Mouse (Mus musculus): ENCODE results near the gene Nme7. TPM values are rescaled to one million over a fixed set of nuclear protein-coding genes. Genes with fewer than 3 reads are reported as not detected.

The Nme7 gene
- total and polyA plus RNA-seq, 3 experiments = 23.5 to 33.2 (median 25.3) TPM

DNA sequence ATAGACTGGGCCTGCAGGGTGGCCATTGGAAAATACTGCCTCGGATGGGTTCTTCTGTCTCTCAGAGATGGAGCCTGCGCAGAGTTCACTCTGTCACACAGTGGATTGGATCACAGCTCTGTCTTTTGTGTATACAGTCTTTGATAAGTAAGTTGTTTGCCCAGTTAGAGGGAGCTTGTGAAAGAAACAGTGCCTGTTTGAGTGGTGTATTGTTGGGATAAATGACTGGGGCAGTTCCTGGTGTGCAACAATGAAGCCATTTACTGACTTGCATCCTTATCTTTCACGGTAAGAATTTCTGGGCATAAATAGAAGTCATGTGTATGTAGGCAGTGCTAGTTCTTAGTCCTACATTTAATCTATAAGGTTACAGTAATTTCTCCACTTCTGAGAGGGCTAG, 49.5 kb downstream of the Nme7 start:
- Histone ChIP-seq H3K27me3 (replicated peaks) (no peaks in the 10 kb centered on the region), H3K9me3 (replicated peaks; ENCODE audit: low read length) (no peaks in the 10 kb centered on the region), H3K79me2 (replicated peaks; ENCODE audit: control insufficient read depth, extremely low read depth, insufficient read depth, poor library complexity, severe bottlenecking) (no peaks in the 10 kb centered on the region; the same call in 1 of the 2 replicates), H3K4me3 (replicated peaks in 1 of 3; ENCODE audit: low read depth in 2 of 3, low read length in 2 of 3, poor library complexity in 1 of 3) (no peak overlapping the region), H3K9ac (ENCODE audit: insufficient read depth, low read depth) (no peak overlapping the region), H3K4me2 (ENCODE audit: insufficient read depth, low read depth, poor library complexity, severe bottlenecking) (no peak overlapping the region), H3K27ac (ENCODE audit: insufficient read depth, low read depth) (no peak overlapping the region), H3K4me1 (ENCODE audit: control insufficient read depth in 1 of 2, insufficient read depth in 2 of 2) (peaks cover 0 to 5% of the 10 kb centered on the region in 2 experiments; a peak in 1 of 4 replicates), H3K36me3 (replicated peaks in 1 of 2; ENCODE audit: control insufficient read depth in 1 of 2, insufficient read depth in 1 of 2, low read length in 1 of 2) (peaks cover 5 to 19% of the 10 kb centered on the region in 2 experiments)
- in situ Hi-C loops (cut with MboI; ENCODE audit: low pct_ligation_motif_present, low pct_unique_long_range_greater_than_20kb, low sequenced_read_pairs) (loop anchor here (25.0 kb wide), 1 partner anchor 534 kb away; no protein-coding TSS in a partner anchor), dilution Hi-C loops (cut with MboI; ENCODE audit: extremely low pct_ligation_motif_present, extremely low pct_unique_long_range_greater_than_20kb, low sequenced_read_pairs) (no loop called here)
- no peak for DNase-seq (ENCODE audit: extremely low read depth)
- TF ChIP-seq MYC (IDR thresholded peaks at IDR 0.05; ENCODE audit: low read depth, low read length) (no peak), MAZ (IDR thresholded peaks at IDR 0.05; ENCODE audit: low read depth, low read length) (no peak), EP300 (IDR thresholded peaks at IDR 0.05; ENCODE audit: low read length) (no peak), JUN (IDR thresholded peaks at IDR 0.05; ENCODE audit: insufficient read depth, low read depth, low read length) (no peak), PAX5 (IDR thresholded peaks at IDR 0.05; ENCODE audit: low read length) (no peak), POLR2AphosphoS2 (IDR thresholded peaks at IDR 0.05; ENCODE audit: low read depth, low read length) (no peak)

DNA sequence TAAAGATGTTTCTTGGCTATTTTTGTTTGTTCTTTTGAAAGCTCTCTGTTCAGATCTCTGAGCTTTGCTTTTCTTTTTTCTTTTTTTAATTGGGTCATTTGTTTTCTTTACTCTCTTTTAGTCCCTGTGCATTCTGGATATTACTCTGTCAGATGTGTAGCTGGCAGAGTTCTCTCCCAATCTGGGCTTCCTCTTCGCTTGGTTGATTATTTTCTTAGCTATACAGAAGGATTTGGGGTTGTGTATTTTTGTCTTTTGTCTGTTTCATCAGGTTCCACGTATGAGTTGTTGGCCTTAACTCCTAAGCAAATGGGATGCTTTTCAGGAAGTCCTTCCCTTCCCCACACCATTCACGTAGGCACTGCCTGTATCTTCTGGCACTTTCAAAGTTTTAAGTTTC, 54.1 kb downstream of the Nme7 start:
- no peaks in the 10 kb centered on the region for H3K9me3 ChIP-seq (replicated peaks; ENCODE audit: low read length)
- no peak overlapping the region for H3K27ac ChIP-seq (ENCODE audit: insufficient read depth, low read depth)
- peaks cover 0 to 19% of the 10 kb centered on the region in 2 experiments for H3K36me3 ChIP-seq (replicated peaks in 1 of 2; ENCODE audit: control insufficient read depth in 1 of 2, insufficient read depth in 1 of 2, low read length in 1 of 2)
- dilution Hi-C loops (cut with MboI; ENCODE audit: extremely low pct_ligation_motif_present, extremely low pct_unique_long_range_greater_than_20kb, low sequenced_read_pairs) = no loop called here
- no peak overlapping the region for H3K9ac ChIP-seq (ENCODE audit: insufficient read depth, low read depth)
- in situ Hi-C loops (cut with MboI; ENCODE audit: low pct_ligation_motif_present, low pct_unique_long_range_greater_than_20kb, low sequenced_read_pairs) = loop anchor here (25.0 kb wide), 1 partner anchor 529 kb away; no protein-coding TSS in a partner anchor
- H3K79me2 ChIP-seq (replicated peaks; ENCODE audit: control insufficient read depth, extremely low read depth, insufficient read depth, poor library complexity, severe bottlenecking) = no peaks in the 10 kb centered on the region; the same call in 1 of the 2 replicates
- no peak for TF ChIP-seq NRF1 (IDR thresholded peaks at IDR 0.05; ENCODE audit: low read depth, low read length)
- no peak for TF ChIP-seq MAFK (IDR thresholded peaks at IDR 0.05; ENCODE audit: insufficient replicate concordance, low read length)
- no peak for TF ChIP-seq MAX (IDR thresholded peaks at IDR 0.05; ENCODE audit: low read length)
- TF ChIP-seq KAT2A (IDR thresholded peaks at IDR 0.05; ENCODE audit: insufficient replicate concordance, low read length) = no peak
- no peak for TF ChIP-seq GABPA (IDR thresholded peaks at IDR 0.05; ENCODE audit: insufficient replicate concordance, low read depth, low read length)
- no peak for TF ChIP-seq MYC (IDR thresholded peaks at IDR 0.05; ENCODE audit: low read depth, low read length)
- TF ChIP-seq ZMIZ1 (IDR thresholded peaks at IDR 0.05; ENCODE audit: low read depth, low read length) = no peak
- no peak for TF ChIP-seq POLR2AphosphoS2 (IDR thresholded peaks at IDR 0.05; ENCODE audit: low read depth, low read length)
- TF ChIP-seq BHLHE40 (IDR thresholded peaks at IDR 0.05; ENCODE audit: low read depth, low read length) = no peak
- TF ChIP-seq USF2 (conservative IDR thresholded peaks at IDR 0.05; ENCODE audit: low read depth, low read length) = no peak
- no peak for TF ChIP-seq USF1 (IDR thresholded peaks at IDR 0.05; ENCODE audit: low read depth, low read length)
- no peak for TF ChIP-seq TCF12 (IDR thresholded peaks at IDR 0.05; ENCODE audit: low read depth, low read length)
- TF ChIP-seq CTCF (conservative IDR thresholded peaks at IDR 0.05 in 1 of 2, IDR thresholded peaks at IDR 0.05 in 1 of 2; ENCODE audit: low read depth in 2 of 2, low read length in 2 of 2) = no peak
- no peak for TF ChIP-seq ZKSCAN1 (IDR thresholded peaks at IDR 0.05; ENCODE audit: borderline replicate concordance, low read depth, low read length)
- TF ChIP-seq MXI1 (IDR thresholded peaks at IDR 0.05; ENCODE audit: low read depth, low read length) = no peak
- no peak for TF ChIP-seq ZNF384 (IDR thresholded peaks at IDR 0.05; ENCODE audit: low read depth, low read length)
- no peak for TF ChIP-seq RCOR1 (conservative IDR thresholded peaks at IDR 0.05; ENCODE audit: low read depth, low read length)
- no peak for TF ChIP-seq RAD21 (IDR thresholded peaks at IDR 0.05; ENCODE audit: low read depth, low read length)
- no peak for TF ChIP-seq ZC3H11A (IDR thresholded peaks at IDR 0.05; ENCODE audit: low read depth, low read length)
- no peak overlapping the region for H3K4me3 ChIP-seq (replicated peaks in 1 of 3; ENCODE audit: low read depth in 2 of 3, low read length in 2 of 3, poor library complexity in 1 of 3)
- H3K4me2 ChIP-seq (ENCODE audit: insufficient read depth, low read depth, poor library complexity, severe bottlenecking) = no peak overlapping the region
- peaks cover 0 to 6% of the 10 kb centered on the region in 2 experiments; a peak in 1 of 4 replicates for H3K4me1 ChIP-seq (ENCODE audit: control insufficient read depth in 1 of 2, insufficient read depth in 2 of 2)
- DNase-seq (ENCODE audit: extremely low read depth) = no peak
- no peaks in the 10 kb centered on the region for H3K27me3 ChIP-seq (replicated peaks)

Data from CH12.LX (cell line).